Mouse (Mus musculus): Measurements from ENCODE around the gene Gm49354. TPM values are rescaled to one million over a fixed set of nuclear protein-coding genes. Genes with fewer than 3 reads are reported as not detected.
"Not testable (repeated sequence)": the region's sequence is repeated elsewhere in the genome, so short reads cannot be mapped to it uniquely, and the experiment has no call there.

The Gm49354 gene
- total RNA-seq (2021), result not detected
- long read RNA-seq, experiment 1, result 0 reads
- long read RNA-seq, experiment 2, result 0 reads

DNA sequence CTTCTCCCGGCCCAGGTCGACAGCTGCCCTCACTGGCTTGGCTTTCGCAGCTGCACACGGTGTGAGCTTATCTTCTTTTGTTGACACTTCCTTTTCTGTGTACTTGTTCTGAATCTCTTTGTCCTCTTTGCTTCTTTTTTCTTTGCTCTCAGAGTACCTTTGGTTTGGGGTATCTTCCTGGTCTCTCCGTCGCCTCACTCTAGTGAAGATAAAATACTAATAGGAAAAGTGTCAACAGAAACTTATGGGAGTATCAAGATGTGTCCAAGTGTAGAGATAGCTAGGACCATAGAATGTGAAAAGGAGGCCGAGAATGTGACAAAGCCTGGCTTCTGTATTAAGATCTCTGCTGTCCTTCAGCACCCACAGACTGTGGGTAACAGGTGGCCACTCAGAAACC lies at the start of gene Gm49354:
Gene Gm49354, minus strand, starts transcription at position 101 of the 400 bp plus-strand sequence.
- DNase-seq, result no peak

DNA sequence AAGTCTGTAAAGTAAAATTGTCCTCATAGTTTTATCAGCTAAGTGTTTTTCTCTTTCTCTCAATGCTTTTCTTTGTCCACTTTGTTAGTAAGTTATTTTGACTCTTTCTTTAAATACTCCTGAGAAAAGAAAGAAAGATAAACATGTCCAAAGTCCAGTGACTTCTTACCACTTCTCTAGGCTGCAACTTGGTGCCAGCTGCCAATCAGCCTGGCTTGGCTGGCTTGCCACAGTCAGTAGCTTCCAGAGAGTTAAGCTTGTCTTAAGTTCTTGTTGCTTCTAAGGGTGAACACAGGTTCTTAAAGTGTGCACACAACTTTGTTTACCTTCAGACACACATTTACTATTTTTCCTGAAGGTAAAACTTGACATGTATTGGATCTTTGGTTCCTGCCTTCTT lies 43.9 kb upstream of the Gm49354 start:
- DNase-seq, result no peak

DNA sequence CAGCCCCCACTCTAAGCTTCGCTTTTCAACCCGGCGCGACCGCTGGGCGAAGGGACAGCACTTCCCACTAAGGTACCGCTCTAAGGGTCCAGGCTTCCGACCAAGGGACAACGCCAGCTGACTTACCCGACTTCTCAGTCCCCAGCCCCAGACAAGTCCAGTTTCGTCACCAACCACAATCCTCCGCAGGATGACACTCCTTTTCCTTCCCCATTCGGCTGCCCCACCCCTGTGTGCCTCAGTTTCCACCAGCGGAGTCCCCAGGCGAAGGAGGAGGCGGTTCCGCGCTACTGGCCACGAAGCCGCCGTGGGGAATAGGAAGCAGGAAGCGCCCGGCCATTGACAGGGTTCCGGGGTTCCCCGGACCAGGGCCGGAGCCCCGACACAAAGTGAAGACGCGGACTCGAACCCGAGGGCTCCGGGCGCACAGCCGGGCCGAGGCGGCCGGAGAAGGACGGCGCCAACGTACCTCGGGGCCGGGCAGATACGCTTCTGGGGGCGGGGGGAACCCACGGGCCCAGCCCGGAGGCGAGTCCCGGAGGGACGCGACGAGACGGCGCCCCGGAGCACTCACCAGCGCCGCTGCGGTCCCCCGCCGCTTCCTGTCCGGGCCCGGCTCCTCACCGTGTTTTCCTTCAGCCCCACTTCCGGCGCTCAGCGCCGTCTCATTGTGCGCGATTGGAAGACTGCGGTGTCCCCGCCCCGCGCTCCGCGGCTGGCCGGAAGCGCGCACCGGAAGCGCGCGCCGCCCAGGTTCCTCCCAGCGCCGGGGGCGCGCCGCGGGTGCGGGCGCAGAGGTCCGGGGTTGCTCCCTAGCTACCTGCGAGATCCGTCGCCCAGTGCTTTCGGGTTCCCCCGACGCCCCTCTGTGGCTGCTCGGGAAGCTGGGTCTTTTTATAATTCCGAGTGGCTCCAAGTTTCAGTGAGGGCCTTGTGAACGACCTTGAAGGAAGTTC lies 40.7 kb upstream of the Gm49354 start, which contains the start of gene Tut7:
Gene Tut7, minus strand, starts transcription at position 641 of the 956 bp plus-strand sequence.
- DNase-seq, result peak; percentile 95

DNA sequence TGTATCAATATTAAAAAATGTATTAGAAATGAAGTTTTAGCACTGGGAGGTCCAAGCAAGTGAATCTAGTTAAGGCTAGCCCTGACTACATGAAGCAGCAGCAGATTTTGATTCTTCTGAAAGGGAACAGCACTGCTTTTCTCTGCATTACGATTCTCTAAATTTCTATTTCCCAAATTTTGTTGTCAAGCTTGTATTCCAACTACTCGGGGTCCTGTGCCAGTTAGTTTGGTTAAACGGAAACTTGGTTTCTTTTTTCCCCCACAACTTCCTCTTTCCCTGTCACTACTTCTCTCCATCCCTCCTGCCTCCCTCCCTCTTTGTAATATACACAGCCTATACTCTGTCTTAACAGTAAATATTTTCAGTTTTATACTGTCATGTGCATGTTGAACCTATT lies 38.8 kb upstream of the Gm49354 start:
- DNase-seq, result no peak

DNA sequence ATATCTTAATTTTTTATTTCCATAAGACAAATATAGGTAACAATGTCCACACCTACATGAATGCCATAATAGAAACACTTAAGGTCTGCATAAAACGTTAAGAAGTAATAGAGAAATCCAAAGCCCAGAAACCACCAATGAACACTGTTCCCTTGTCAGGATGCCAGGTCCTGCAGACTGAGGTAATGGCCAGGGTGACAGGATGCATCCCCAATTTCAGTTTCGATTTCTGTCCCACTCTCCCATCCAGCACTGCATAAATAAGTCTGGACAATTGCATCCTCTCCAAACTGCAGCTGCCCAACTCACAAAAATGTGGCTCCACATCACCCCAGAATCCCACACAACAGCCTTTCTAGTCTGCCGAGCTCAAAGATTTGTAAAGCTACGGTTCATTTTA lies 38.1 kb upstream of the Gm49354 start:
- DNase-seq, result no peak

DNA sequence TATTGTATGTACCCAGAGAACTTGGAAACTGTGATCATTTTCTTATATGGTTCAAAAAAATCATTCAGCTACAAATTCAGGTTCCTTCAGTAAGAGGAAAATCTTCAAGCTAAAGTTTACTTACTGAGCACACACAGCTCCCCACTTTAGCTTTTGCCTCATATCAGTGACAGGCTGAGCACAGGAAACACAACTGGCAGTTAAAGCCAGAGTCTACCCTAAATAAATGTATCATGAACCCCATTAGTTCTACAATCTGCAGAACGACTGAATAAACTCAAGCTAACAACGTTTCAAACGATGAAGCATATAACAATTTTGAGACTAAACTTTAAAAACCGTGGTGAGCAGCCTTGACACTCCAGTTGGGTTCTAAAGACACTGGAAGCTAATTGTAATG lies 35.3 kb upstream of the Gm49354 start:
- DNase-seq, result no peak

DNA sequence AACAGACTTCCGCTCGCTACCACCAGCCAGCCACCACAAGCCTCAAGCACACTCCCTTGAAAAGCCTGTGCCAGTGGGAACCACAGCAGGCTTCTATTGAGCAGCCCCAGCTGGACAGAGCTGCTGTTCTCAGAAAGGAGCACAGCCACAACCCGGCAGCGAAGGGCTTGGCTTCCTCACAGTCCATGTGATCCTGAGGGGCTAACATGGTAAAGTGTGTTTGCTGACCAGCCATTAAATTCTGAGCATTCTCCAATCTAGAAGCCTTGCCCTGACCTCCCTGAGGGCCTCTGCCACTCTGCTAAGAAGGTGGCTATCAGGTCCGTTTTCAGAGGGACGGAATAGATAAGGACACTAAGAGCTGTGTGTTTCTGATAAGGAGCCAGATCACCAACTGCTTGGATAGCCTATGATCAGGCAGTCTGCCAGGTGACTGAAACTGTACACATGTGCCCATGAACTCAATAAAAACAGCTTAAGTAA lies 32.1 kb upstream of the Gm49354 start:
- DNase-seq, result no peak

DNA sequence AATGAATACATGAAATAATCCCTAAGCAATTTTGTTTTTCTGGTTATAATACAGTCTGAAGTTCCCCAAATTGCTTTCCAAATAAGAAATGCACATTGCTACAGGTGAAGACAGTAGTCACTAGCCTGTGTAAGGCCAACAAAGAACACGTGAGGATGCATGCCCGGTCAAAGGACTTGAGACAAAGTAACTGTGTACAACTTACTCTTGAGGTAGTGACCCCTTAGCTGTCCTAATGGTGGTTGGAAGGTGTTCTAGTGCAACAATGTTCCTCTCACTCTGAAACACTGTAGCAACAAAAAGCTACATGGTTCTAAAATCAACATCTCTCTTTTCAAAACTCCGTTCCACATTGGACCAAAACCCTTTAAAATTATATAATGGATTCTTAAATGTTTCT lies 29.5 kb upstream of the Gm49354 start:
- DNase-seq, result no peak

DNA sequence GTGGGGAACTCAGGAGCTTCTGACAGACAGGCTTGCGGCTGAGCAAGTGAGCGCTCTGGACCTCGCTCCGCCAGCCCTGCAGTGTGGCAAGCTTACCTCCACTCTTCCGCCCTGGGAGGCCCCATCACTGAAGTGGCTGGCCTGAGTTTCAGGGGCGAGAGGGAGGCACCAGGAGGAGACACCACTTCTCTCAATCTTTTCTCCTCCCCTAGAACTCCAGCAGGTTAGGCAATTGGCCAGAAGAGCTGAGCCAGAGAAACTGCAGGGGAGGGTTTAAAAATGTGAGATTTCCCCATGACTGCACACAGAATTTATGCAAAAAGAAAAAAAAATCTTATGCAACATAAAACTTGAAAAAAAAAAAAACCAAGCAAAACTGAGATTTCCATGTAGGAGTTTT lies 19.0 kb upstream of the Gm49354 start:
- no peak for DNase-seq

DNA sequence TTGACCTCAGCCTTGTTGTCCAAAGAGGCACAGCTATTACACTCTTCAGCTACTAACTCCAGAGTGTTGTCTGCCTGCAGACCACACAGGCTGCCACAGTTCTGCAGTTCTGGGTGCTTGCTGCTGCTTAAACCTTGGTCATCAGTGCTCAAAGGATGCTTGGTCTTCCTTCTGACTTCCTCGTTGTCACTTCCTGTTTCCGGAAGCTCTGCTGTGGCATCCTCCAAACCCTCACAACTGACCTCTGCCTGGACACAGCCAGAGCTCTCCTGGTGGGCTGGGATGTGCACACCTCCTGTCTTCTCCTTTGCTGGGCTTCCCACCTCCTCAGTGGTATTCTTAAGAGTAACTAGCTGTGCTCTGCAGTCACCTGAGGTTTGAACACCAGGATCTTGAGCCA lies 18.0 kb upstream of the Gm49354 start:
- no peak for DNase-seq

DNA sequence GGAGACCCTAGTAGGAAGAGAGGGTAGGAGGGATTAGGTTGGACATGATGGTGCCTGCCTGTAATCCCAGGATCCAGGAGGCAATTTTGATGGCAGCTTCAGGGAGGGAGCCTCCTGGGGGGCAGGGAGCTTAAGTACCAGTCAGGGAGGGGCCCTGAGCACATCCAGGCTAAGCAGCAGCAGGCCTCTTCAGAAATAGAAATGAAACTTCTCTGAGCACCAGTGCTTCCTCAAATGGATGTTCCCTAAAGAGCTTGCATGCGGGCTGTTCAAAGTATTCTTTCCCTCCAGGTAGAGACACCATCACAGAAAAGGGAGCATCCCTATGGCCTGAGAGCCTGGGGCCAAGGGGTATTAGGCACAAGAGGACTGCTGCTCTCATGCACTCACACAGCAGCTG lies 16.3 kb upstream of the Gm49354 start:
- no peak for DNase-seq

DNA sequence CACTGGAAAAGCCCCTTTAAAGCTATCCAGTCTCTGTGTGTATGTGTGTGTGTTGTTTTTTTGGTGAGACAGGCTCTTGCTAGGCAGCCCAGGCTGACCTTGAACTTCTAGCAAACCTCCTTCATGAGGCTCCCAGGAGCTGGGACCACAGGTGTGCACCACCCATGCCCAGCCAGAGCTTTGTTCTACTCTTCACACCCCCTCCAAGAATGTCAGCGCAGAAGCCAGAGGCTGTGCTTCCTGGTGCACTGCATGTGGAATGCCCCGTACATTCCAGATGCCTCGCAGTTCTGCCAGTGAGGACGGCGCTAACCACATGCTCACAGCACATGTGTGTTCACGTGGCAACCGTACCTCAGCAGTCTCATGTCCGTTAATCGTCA lies 14.4 kb upstream of the Gm49354 start:
- no peak for DNase-seq

DNA sequence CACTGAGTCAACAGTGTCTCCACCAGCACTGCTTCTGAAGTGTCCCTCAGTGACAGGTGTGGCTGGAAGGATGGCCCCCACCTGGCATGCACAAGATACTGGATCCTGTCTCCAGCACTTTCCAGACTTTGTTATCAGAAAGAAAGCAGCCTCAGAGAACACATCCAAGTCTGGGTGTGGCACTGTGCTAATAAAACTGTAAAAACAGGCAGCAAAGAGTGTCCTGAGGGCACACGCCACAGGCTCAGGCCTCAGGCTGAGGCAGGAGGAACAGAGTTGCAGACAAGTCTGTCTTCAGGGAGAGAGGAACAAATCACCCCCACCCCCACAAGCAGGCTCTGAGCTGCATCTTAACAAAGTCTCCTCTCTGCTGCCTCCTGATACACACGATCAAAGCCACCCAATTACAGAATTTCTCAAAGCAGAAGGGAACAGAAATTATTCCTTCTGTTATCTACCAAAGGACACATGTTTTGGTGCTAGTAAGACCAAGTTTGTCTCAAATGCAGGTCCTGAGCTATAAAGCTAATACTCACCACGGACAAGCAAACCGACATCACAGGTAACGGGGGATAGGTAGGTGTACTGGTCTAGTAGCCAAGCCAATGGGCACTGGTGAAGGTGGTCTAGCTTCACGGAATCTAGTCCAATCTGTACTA lies 13.9 kb upstream of the Gm49354 start:
- no peak for DNase-seq

DNA sequence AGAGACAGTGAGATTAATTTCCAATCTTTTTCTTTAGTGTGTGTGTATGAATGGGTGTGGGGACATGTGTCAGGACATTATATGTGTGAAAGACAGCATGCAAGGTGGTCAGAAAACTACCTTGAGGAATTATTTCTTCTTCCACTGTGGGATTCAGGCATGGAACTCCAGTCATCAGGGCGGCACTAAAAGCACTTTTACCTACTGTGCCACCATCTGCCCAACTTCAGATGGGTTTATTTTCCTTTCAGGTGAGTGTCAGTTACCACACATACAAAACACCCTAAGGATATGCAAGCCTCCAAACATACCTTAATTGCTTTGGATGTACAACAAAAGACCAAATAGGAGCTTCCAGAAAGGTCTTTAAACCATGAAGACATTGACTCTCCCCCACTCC lies 12.7 kb upstream of the Gm49354 start:
- no peak for DNase-seq

DNA sequence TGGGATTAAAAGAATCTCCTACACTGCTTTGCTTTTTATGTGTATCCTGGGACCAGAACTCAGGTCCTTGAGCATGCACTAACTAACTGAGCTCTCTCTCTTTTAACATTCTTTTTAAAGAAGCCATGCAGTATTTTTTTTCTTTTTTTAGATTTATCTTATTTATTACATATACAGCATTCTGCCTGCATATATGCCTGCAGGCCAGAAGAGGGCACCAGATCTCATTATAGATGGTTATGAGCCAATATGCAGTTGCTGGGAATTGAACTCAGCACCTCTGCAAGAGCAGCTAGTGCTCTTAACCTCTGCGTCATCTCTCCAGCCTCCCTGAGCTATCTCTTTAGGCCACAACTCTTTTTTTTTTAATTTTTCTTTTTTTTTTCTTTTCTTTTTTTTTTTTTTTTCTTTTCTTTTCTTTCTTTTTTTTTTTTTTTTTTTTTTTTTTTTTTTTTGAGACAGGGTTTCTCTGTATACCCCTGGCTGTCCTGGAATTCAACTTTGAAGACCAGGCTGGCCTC lies 2.2 kb downstream of the Gm49354 start:
- not testable (repeated sequence) for DNase-seq

DNA sequence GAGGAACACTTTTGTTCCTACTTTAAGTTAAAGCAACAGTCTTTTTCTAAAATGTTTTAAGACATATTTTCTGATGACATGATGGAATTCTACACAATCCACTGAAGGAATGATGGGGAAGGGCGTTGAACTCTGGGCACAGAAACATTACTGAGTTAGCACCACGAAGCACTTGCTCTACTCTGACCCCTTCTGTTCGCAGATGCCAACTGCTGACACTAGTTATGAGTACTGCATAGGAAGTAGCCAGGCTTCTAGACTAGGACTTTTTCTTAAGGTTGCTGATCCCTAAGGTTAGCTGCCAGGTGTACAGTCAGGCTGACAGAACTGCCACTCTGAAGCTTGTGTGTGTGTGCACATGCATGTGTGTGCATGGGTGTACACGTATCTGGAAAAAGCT lies 2.8 kb downstream of the Gm49354 start:
- DNase-seq, result no peak

DNA sequence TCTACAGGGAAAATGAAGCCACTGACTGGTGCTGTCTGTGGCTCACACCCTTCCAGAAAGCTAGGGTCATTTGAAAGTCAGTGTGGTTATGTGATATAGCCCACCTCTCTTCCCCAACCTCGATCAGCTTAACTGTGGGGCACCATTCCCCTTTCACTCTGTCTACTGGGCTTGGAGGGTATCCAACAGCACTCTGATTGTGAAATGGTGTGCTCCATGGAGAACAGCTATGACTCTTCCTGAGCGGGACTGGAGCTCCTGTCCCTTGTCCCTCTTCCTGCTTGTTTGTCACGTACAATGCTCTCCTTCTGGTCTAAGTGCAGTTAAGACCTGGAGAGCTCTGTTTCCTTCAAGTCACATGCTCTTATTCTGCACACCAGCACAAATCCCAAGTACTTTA lies 6.9 kb downstream of the Gm49354 start:
- DNase-seq, result no peak

DNA sequence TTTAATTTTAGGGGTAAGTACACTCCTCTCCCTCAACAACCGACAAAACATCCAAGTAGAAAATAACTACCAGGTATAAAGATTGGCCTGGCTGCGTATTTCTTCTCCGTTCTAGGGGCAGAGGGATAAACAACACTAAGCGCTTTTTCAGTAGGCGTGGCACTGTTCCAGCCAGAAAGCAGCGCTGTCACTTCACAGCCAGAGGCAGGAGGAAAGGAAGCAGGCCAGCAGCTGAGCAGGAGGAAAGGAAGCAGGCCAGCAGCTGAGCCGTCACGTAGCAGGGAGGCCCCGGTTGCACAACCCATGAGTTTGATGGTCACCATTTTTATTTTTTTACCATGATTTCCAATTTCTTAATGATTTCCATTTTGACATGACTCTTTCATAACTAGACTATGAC lies 10.8 kb downstream of the Gm49354 start:
- peak; percentile 76 for DNase-seq

DNA sequence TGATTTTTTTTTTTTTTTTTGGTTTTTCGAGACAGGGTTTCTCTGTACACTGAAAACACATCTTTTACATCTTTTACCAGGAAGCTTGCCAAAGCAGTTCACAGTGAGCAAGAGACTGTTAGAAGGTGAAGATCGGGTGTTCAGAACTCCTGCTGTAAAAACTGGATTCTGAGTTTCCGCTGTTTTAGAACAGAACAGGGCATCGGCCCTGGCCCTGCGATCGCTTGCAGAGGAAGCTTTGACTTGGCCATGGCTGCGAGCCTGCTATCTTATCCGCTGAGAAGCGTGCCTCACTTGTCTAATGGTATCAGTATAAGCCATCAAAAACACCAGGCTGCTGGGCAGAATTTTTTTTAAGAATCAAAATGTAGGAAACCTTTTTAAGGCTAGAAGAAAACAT lies 11.2 kb downstream of the Gm49354 start:
- no peak for DNase-seq

DNA sequence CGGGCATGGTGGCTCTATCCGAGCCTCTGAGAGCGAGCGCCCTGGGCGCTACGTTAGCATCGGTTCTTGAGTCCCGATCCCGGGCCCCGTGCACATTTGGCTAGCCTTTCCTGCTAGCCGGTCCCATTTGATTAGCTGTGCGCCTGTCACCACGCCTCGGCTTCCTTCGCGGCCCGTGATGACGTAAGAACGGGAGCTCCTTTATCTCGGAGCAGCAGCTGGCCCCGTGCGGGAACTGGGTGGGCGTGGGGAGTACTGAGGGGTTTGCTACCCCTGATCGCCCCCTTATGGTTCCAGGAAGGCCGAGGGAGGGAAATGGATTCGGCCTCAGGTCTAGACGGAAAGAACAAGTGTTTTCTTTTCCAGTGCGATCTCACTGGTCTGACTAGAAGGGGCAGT lies 11.9 kb downstream of the Gm49354 start:
- peak; percentile 77 for DNase-seq

DNA sequence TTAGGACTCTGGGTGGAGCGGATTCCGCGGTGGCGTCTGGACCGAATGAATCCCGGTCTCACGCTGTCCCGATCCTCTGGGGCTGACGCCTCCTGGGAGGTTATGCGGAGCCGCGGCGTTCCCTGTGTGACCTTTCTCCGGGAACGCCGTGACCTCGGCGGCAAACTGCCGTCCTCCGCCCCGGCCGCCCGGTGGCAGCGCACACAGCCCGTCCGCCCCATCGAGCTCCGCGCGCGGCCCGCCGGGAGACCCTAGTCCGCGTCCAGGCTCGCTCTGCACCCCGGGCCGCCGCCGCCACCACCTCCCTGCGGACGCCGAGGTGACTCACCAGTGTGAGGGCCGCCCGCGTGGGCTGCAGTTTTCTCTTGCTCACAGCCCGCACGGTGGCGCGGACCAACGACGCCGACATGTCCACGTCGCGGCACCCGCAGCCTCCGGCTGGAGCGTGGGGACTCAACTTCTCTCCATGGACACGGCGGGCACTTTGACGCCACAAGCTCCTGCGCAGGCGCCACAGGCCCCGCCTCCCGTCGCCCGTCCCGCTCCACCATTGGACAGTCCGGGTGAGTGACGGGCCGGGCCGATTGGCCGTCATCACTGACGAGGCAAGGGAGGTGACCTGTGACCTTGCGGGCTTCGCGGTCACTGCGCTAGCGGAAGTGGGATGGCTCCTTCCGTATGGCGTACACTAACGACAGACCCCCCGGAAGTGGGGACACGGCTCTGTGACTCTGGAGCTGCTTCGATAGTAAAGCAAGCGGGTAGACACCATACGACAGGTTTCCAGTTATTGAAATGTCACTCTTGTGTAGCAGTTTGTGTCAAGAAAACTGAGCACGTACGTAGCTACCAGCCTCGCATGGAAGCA lies 12.5 kb downstream of the Gm49354 start, which contains the start of gene Isca1:
Gene Isca1, minus strand, starts transcription at position 515 of the 868 bp plus-strand sequence.
- DNase-seq, result peak; percentile 99

DNA sequence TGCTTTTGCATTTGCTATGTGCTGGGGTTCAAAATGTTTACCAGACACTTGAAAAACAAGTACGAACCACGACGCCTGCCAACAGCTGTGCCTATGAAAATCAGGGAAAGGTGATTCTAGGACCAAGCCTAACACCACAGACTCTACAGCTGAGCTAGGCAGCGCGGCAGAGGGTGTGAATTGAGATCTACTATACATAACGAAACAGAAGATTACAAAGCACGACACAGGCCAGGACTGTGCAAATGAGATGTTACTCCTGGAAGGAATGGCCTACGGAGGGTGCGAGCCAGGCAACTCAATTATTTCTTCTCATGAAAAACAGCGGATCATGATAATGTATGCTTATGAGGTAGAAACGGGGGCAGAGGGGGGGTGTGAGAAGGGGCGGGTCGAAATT lies 13.5 kb downstream of the Gm49354 start:
- no peak for DNase-seq

All from gastrocnemius, postnatal 25 days (tissue).